Mouse (Mus musculus) lung, postnatal 36 days (tissue): Measurements from ENCODE around the gene Sumo3.

ENCODE experiments used
- DNase-seq: peaks from one replicate; pipeline ENCODE4 v3.0.0; 2022; ENCODE audit warnings: mixed read lengths

Gene Sumo3

DNA sequence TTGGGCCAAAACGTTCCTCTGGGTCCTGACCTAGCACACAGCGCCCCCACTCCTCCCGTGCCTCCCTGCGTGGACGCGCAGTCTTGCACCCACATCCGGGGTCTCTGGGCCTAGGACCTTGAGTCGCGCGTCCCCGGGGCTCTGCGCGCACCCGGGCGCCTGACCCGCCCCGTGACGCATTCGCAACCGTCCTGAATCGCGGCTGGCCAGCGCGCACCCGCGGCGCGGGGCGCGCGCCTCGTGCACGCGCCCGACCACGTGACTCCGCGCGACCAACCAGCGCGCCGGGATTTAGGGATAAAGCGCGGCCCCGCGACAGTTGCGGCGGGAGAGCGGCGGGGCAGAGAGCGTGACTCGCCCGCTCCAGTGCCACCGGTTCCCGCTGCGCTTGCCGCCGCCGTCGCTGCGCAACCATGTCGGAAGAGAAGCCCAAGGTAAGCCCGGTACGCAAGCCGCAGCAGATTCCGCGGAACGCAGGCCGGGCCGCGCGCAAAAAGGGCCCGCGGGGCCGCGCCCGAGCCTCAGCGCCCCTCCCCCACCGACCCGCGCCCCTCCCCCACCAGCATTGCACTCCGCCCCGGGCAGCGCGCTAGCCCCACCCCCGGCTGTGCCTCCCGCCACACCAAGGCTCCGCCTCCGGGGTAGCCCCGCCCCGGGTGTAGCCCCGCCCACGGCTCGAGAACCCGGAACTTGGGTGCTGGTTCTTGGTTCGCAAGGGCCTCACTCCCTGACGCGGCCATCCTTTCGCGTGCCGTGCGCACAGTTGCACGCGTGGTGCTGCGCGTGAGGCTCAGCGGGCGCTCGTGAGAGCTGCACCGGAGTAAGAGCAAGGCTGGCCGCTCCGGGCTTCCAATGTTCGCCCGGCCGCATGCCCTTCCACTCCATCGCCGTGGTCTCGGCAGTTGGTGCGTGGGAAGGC is at the start of gene Sumo3, which contains the start of gene Gm49325:
TSS of gene Sumo3 (plus strand) at position 190 of the 919 bp plus-strand sequence.
TSS of gene Gm49325 (plus strand) at position 290 of the 919 bp plus-strand sequence.
- peak; percentile 98 for DNase-seq

DNA sequence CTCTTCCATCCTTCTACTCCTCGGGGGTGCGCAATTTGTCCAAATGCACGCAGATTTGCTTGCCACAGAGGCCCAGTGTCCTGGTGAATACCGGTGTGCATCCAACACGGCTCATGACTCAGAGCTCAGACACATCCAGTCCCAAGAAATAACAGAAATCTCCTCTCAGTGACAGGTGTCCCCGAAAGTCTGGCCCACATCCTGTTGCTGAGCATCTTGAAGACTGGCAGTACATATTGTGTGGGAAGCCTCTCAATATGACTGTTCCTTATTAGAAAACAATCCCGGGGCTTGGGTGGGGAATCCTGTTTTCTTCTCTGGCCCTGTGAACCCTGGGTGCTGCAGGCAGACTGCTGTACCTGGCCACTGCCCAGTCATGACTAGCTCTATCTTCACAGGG is 49.3 kb upstream of the Sumo3 start:
- DNase-seq: no peak

DNA sequence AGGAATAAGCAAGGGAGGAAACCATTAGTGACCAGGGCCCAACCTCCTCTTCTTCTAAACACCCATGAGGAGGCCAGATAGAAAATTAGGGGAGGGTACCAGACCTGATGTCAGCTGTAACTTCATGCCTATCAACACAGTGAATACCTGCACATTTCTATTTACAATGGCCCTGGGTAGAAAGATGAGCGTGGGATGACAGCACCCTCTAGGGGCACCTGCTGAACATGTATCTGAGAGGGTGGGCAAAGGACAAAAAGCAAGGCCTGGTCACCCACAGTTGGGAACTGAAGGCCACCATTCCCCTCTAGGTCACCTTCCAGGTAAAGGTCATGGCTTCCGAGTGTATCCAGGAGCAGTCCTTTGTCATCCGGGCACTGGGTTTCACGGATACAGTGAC is 48.3 kb upstream of the Sumo3 start:
- no peak for DNase-seq

DNA sequence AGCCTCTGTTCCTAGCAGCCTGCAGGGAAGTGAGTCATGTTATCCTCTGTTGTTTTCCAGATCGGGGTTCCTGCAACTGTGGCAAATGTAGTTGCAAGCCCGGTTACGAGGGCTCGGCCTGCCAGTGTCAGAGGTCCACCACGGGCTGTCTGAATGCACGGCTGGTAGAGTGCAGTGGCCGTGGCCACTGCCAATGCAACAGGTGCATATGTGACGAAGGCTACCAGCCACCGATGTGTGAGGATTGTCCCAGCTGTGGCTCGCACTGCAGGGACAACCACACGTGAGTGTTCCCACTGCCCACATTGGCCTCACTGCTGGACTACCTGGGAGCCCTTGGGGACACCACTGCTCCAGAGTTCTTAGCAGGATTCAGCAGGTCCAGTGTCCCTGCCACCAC is 45.8 kb upstream of the Sumo3 start:
- DNase-seq: no peak

DNA sequence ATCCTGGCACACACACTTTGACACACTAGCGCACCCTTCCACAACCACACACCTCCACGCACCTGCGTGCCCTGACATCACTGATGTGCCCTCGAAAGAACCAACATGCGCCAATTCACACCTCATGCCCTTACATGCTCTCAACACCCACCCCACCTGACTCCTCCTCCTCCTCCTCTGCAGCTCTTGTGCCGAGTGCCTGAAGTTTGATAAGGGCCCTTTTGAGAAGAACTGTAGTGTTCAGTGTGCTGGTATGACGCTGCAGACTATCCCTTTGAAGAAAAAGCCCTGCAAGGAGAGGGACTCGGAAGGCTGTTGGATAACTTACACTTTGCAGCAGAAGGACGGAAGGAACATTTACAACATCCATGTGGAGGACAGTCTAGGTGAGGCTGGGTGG is 45.1 kb upstream of the Sumo3 start:
- peak; percentile 15 for DNase-seq

DNA sequence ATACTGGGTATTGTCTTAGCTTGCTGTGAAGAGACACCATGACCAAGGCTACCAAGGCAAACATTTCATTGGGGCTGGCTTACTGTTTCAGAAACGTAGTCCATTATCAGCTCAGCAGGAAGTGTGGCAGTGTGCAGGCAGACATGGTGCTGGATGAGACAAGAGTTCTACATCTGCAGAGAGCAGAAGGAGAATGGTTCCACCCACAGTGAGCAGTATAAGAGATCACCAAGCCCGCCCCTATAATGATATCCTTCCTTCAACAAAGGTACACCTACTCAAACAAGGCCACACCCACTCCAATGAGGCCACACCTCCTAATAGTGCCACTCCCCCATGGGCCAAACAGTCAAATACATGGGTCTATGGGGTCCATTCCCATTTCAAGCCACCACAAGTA is 44.4 kb upstream of the Sumo3 start:
- DNase-seq: no peak

GRCm38 (mm10) chr10:77565005-77565404 is 40.9 kb upstream of the Sumo3 start:
- no peak for DNase-seq

- DNase-seq: peak; percentile 89
Observed at GRCm38 (mm10) chr10:77566651-77567050, 39.2 kb upstream of the Sumo3 start.

GRCm38 (mm10) chr10:77569481-77569880 is 36.4 kb upstream of the Sumo3 start:
- no peak for DNase-seq

GRCm38 (mm10) chr10:77569973-77570658 is 35.8 kb upstream of the Sumo3 start:
- DNase-seq: no peak

GRCm38 (mm10) chr10:77572225-77572624 is 33.7 kb upstream of the Sumo3 start:
- DNase-seq: peak; percentile 25

DNA sequence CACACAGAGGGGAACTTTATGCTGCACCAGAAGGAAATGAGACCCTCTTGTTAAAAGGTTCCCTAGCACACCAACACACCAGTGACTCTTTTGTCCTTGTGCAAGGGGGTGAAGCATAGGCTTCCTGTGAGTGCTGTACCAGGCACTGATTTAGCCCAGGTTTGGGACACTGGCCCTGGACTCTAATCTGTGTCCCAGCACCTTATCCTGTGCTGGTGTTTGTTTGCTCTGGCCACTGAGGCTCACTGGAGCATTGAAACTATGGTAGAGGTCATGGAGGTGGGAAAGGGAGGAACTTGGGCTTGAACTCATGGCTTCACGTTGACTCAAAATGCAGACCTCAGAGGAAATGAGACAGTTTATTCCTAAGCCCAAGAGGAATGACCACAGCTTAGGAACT is 32.7 kb upstream of the Sumo3 start:
- no peak for DNase-seq

- no peak for DNase-seq
Observed at GRCm38 (mm10) chr10:77580027-77580920, 25.6 kb upstream of the Sumo3 start.

- no peak for DNase-seq
Observed at GRCm38 (mm10) chr10:77581023-77581407, 24.9 kb upstream of the Sumo3 start.

DNA sequence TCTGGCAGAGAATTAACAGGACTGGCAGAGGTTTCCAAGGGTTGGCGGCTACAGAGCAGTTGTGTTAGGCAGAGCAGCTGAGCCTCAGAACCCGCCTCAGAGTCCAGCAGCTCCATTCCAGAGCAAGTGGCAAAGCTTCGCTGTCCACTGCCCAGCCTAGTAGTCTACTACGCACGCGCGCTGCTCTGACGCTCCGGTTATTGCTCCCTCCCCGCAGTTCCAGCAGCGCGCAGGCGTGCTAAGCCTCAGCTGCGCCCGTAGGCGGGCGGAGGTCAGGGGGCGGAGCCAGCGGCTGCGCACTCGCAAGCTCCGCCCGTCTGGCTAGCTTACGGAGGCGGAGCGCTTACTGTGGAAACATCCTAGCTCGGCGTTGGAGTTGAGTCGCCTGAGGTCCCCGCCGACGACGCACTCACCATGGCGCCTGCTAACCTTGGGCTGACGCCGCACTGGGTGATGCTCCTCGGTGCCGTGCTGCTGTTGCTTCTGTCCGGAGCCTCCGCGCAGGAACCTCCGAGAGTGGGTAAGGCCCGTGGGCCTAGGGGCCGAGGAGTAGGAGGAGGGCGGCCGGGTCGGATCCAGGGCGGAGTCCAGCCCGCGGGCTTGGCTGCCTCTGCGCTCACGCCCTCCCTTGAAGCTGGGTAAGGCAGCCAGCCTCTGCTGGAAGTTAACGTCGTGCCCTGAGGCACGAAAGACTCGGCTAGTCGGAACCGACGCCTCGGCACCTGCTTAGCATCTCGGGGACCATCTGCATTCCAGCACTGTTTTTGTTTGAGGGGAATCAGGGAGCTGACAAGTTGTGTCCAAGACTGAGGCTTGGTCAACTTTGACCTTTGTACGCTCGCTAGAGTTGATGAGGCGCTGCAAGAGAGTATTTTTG is 24.3 kb upstream of the Sumo3 start, which contains the start of gene Pttg1ip:
TSS of gene Pttg1ip (plus strand) at position 313 of the 877 bp plus-strand sequence.
- peak; percentile 96 for DNase-seq

- DNase-seq: no peak
Observed at GRCm38 (mm10) chr10:77582285-77582618, 23.6 kb upstream of the Sumo3 start.

DNA sequence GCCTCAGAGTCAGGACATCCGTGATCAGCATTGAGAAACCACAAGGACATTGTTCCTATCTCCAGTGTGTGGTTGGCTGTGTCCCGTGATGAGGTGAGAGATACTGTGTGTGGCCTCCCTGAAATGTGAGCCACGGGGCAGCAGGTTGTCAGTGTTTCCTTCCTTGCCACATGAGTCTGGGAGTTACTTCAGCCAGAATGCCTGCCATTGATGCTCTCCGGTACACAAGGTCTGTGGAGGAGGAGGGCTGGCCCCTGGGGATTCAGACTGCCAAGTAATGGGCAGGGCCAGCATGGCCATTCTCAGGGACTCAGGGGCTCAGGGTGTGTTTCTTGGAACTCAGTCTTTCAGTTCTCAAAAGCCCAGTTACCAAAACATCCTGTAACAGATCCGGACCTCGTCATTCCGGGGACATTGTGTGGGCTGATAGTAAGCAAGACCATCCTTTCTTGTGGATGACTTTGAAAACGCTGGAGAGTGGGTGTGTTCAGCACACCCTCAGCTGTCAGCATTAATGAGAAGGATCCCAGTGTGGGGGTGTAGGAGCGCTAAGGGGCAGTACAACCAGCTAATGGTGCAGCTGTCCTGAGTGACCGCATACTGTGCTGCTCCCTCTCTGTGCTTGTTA is 22.0 kb upstream of the Sumo3 start:
- peak; percentile 75 for DNase-seq

DNA sequence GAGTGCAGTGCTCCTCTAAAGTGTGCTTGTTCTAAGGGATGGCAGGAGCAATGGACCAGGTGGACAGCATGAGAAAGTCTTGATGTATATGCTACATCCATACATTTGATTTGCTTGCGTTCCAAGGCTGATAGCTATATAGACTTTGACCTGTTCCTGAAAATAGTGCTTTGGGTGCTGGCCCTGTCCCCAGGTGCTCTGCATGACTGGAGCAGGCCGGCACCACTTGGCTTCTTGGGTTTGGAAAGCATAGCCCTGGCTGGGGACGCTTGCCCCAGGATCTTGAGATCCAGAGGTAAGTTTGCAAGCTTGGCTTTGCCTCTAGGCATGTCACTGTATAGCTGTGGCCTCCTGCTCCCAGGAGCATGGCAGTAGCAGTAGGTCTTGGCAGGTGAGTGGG is 19.3 kb upstream of the Sumo3 start:
- DNase-seq: no peak

DNA sequence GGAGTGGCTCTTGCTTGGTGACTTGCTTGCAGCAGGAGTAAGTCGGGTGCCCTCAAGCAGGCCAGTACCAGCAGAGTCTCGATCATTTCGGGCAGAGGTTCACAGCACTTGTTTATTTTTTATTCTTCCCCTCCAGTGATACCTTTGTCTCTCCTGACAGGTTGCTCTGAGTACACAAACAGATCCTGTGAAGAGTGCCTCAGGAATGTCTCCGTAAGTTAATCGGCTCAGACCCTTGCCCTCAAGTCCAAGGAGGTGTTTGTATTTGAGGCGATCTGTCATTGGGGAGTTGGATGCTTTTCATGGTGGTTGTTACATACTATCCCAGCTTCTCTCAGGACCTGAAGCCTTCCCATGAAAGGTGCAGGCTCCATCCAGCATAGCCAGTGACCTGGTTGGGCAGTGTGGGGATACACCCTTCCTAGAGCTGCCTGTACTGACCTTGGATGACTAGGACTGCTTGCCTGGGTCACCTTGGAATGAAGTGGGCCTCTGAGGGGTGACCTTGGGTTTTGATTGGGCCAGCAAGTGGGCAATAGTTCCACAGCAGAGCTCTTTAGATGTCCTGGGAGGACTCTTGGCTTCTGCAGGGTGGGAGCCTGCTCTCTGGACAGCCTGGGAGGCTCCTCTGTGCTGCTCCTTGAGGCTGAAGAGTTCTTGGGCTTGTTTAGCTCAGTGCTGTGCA is 18.7 kb upstream of the Sumo3 start:
- no peak for DNase-seq

- no peak for DNase-seq
Observed at GRCm38 (mm10) chr10:77588036-77588435, 17.9 kb upstream of the Sumo3 start.

GRCm38 (mm10) chr10:77589117-77589516 is 16.8 kb upstream of the Sumo3 start:
- no peak for DNase-seq
